Mouse (Mus musculus): ENCODE data around the gene Tbx22. TPM values are rescaled to one million over a fixed set of nuclear protein-coding genes. Genes with fewer than 3 reads are reported as not detected.
A peak's percentile ranks its signal among the peaks of the same experiment; 100 is the strongest.

Tbx22 gene
- polyA plus RNA-seq (2015; fragmentation: Nextera tagmentation; extraction: Ambion mirVana) = 0.03 and 0.26 TPM in 2 replicates

- Histone ChIP-seq H3K4me1 (ENCODE audit: control insufficient read depth, insufficient read depth, low read depth, low read length) (no peaks in the 10 kb centered on the region), H3K27ac (ENCODE audit: low read depth, low read length) (no peak within 1 kb of the TSS), H3K9me3 (ENCODE audit: control insufficient read depth, low read length) (no peaks in the 10 kb centered on the region), H3K27me3 (replicated peaks; ENCODE audit: control insufficient read depth, insufficient read depth, low read length) (no peaks in the 10 kb centered on the region), H3K36me3 (ENCODE audit: control insufficient read depth, insufficient read depth, low read length) (no peaks in the 10 kb centered on the region), H3K9ac (ENCODE audit: low read depth, low read length) (no peak within 1 kb of the TSS), H3K4me3 (ENCODE audit: low read length) (no peak within 1 kb of the TSS), H3K4me2 (ENCODE audit: low read length) (no peak within 1 kb of the TSS)
- ATAC-seq = no peak
- WGBS = 63% methylated on average over 2 of the region's 2 CpGs
These were observed at the start of gene Tbx22 for GRCm38 (mm10) chrX:107667664-107668063. TSS of gene Tbx22 (plus strand) at chrX:107667964.

- Histone ChIP-seq H3K27ac (ENCODE audit: low read depth, low read length) (no peak overlapping the region), H3K4me1 (ENCODE audit: control insufficient read depth, insufficient read depth, low read depth, low read length) (no peaks in the 10 kb centered on the region), H3K36me3 (ENCODE audit: control insufficient read depth, insufficient read depth, low read length) (no peaks in the 10 kb centered on the region), H3K27me3 (replicated peaks; ENCODE audit: control insufficient read depth, insufficient read depth, low read length) (no peaks in the 10 kb centered on the region), H3K4me2 (ENCODE audit: low read length) (no peak overlapping the region), H3K4me3 (ENCODE audit: low read length) (no peak overlapping the region), H3K9ac (ENCODE audit: low read depth, low read length) (no peak overlapping the region), H3K9me3 (ENCODE audit: control insufficient read depth, low read length) (no peaks in the 10 kb centered on the region)
- 19% methylated on average over 1 of the region's 1 CpGs for WGBS
- ATAC-seq = no peak
These were observed 913 bp downstream of the Tbx22 start for GRCm38 (mm10) chrX:107668677-107669076.

DNA sequence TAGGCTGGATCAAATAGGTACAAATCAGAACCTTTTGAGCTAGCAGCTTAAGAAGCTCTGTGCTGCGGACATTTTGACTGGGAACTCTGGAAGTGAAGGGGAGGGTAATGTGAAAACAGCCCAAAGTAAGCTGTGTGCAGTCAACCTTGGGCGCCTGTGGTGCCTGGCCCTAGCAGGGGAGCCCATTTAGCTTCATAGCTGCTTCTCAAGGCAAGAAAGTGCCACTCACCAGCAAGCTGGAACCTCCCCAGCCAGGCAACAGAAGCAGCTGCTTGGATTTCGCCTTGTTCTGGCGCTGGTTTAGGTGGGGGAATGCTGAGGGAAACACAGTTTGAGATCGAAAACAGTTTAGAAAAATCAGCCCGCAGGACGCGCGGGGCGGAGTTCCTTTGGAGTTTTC, 11.4 kb downstream of the Tbx22 start:
- H3K27me3 ChIP-seq (replicated peaks; ENCODE audit: control insufficient read depth, insufficient read depth, low read length) = peaks cover 6% of the 10 kb centered on the region
- peak overlapping the region; percentile 56 for H3K4me2 ChIP-seq (ENCODE audit: low read length)
- H3K36me3 ChIP-seq (ENCODE audit: control insufficient read depth, insufficient read depth, low read length) = no peaks in the 10 kb centered on the region
- 12% methylated on average over 10 of the region's 10 CpGs for WGBS
- H3K9me3 ChIP-seq (ENCODE audit: control insufficient read depth, low read length) = no peaks in the 10 kb centered on the region
- peak; percentile 74 for ATAC-seq
- H3K4me1 ChIP-seq (ENCODE audit: control insufficient read depth, insufficient read depth, low read depth, low read length) = no peaks in the 10 kb centered on the region
- H3K9ac ChIP-seq (ENCODE audit: low read depth, low read length) = no peak overlapping the region
- H3K4me3 ChIP-seq (ENCODE audit: low read length) = peak overlapping the region; percentile 28
- H3K27ac ChIP-seq (ENCODE audit: low read depth, low read length) = no peak overlapping the region

DNA sequence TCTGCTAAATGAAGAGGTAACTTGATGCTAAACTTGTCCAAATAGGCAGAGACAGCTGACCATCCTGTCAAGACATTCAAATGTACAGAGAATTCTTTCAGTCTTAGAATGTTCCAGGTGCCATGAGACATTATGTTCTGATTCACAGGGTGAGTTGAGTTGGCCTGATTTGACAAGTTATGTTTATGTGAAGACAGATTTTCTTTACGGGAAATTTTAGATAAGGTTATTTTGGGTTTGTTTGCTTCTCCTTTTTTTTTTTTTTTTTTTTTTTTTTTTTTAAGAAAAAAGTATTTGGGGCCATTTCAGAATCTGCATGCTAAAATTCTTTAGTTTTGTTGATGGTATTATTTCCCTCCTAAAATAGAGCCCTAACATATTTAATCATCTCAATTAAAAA, 40.8 kb downstream of the Tbx22 start:
- Histone ChIP-seq H3K4me2 (ENCODE audit: low read length) (no peak overlapping the region), H3K4me3 (ENCODE audit: low read length) (no peak overlapping the region), H3K9ac (ENCODE audit: low read depth, low read length) (no peak overlapping the region), H3K36me3 (ENCODE audit: control insufficient read depth, insufficient read depth, low read length) (no peaks in the 10 kb centered on the region), H3K4me1 (ENCODE audit: control insufficient read depth, insufficient read depth, low read depth, low read length) (no peaks in the 10 kb centered on the region), H3K27me3 (replicated peaks; ENCODE audit: control insufficient read depth, insufficient read depth, low read length) (no peaks in the 10 kb centered on the region), H3K9me3 (ENCODE audit: control insufficient read depth, low read length) (no peaks in the 10 kb centered on the region), H3K27ac (ENCODE audit: low read depth, low read length) (no peak overlapping the region)
- WGBS = 95% methylated on average over 1 of the region's 1 CpGs
- no peak for ATAC-seq

GRCm38 (mm10) chrX:107723541-107723940, 55.8 kb downstream of the Tbx22 start:
- H3K4me3 ChIP-seq (ENCODE audit: low read length) = no peak overlapping the region
- no peaks in the 10 kb centered on the region for H3K27me3 ChIP-seq (replicated peaks; ENCODE audit: control insufficient read depth, insufficient read depth, low read length)
- H3K36me3 ChIP-seq (ENCODE audit: control insufficient read depth, insufficient read depth, low read length) = no peaks in the 10 kb centered on the region
- no peaks in the 10 kb centered on the region for H3K4me1 ChIP-seq (ENCODE audit: control insufficient read depth, insufficient read depth, low read depth, low read length)
- no peak for ATAC-seq
- H3K4me2 ChIP-seq (ENCODE audit: low read length) = no peak overlapping the region
- WGBS = 15% methylated on average over 1 of the region's 1 CpGs
- H3K27ac ChIP-seq (ENCODE audit: low read depth, low read length) = no peak overlapping the region
- H3K9me3 ChIP-seq (ENCODE audit: control insufficient read depth, low read length) = no peaks in the 10 kb centered on the region
- no peak overlapping the region for H3K9ac ChIP-seq (ENCODE audit: low read depth, low read length)

Other genes starting within 250 kb of the Tbx22 start
- not detected in 2 replicates for gene Tent5d, start 124.6 kb downstream of the Tbx22 start, polyA plus RNA-seq (2015; fragmentation: Nextera tagmentation; extraction: Ambion mirVana)
- 23.3 and 23.5 TPM in 2 replicates for gene 2610002M06Rik, start 148.4 kb downstream of the Tbx22 start, polyA plus RNA-seq (2015; fragmentation: Nextera tagmentation; extraction: Ambion mirVana)

All from hindbrain, embryonic 16.5 days (tissue).